Mouse (Mus musculus) fat pad, adult 2 months (tissue): ENCODE results near the gene 4921524J17Rik.

Experiments used
- DNase-seq: peaks from one replicate; pipeline ENCODE4 v3.0.0-alpha.2; 2011; ENCODE audit warnings: low read depth, low spot score; ENCODE audit errors: extremely low read depth

Gene 4921524J17Rik

DNA sequence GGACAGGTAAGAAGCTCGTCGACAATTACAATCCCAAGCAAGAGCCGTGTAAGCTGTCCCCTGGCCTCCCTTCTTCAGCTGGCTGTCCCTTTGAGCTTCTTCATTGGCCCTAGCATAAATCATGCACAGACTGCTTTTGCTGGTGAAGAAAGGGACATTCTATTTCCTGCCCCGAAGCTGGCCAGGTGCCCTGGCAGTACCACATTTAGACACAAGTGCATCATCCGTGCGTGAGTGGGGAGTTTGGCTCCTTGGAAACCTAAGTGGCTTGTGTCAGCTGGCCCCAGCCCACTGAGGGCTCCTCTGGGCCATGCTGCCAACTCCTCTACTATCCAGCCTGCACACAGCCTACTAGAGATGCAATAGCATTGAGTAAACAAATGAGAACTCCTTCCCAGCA, 46.4 kb downstream of the 4921524J17Rik start, which contains the start of gene Mylk3:
Mylk3 (minus strand) TSS at position 141 of the 400 bp plus-strand sequence.
- DNase-seq = no peak

GRCm38 (mm10) chr8:85381926-85382325, 50.7 kb downstream of the 4921524J17Rik start:
- DNase-seq = no peak

GRCm38 (mm10) chr8:85380824-85381209, 51.8 kb downstream of the 4921524J17Rik start:
- DNase-seq = no peak

DNA sequence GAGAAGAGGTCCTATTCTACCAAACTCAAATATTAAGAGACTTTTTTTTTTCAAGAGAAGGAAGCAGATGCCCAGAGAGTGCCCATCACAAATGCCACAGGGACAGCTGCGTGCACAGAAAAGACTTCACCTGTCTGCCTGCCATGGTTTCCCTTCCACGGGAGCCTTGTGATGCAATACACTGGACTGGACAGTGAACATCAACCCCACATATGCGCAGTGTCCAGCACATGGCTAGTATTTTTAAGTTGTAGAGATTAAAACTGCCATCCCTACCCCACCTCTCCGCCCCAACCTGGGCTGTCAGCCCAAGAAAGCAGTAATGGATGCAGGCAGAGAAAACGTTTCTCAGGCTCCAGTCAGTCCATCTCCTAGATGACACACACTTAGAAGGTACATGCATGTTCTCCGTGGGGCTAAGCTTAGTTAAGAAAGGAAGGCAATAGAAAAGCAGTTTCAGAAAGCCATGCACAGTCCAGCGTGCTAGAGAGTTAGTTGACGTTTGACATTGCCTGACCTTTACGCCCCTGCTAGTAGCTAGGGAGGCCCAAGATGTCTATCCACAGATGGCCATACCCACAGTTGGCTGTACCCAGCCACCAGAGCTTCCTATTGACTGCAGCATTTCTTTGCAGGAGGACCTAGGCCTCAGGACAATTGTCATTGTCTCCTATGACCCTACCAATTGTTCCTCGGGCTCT, 52.4 kb downstream of the 4921524J17Rik start:
- no peak for DNase-seq

- no peak for DNase-seq
Measured at GRCm38 (mm10) chr8:85379142-85379781, 53.4 kb downstream of the 4921524J17Rik start.

DNA sequence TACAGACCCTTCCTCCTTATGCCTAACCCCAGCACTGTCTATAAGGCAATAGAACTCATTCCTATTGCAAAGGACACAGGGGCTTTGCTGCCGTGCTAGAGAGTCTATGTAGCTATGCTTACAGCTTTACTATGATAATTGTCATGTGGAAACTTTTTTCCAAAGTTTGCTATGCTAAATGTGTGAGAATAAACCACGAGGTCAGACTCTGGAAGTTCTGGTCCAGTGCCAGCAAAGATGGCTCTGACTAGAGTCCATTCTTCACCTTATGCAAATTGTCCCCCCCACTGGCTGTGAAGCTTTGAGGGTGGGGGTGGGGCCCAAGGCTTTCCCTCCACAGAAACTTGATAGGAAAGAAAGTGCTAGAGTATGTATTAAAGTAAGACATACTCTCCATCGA, 56.1 kb downstream of the 4921524J17Rik start:
- no peak for DNase-seq

DNA sequence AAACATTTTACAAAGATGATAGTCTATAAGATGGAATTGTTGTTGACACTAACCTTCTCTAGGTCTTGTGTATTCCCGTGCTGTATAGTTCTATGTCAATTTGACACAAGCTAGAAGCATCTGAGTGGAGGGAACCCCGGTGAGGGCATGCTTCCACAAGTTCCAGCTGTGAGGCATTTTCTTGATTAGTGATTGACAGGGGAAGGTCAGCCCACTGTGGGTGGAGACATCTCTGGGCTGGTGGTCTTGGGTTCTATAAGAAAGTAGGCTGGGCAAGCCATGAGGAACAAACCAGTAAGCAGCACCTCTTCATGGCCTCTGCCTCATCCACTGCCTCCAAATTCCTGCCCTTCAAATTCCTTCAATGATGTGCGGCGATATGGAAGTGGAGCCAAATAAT, 58.3 kb downstream of the 4921524J17Rik start:
- no peak for DNase-seq

GRCm38 (mm10) chr8:85373435-85374039, 59.1 kb downstream of the 4921524J17Rik start:
- no peak for DNase-seq

DNA sequence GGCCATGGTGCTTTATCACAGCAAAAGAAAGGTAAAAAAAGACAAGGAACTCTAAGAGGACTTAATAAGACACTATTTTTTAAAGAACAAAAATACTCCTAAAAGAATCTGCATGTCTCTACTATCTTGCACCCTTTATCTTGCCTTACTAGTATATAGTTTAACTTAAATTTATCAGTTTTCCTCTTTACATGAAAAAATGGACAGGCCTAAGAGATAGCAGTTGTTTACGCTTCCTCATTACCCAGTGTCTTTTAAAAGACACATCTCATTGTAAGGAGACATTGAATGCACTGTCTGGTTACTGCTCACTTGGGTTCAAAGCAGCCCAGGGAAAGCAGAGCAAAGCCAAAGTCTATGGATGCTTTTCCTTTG, 60.2 kb downstream of the 4921524J17Rik start:
- no peak for DNase-seq

DNA sequence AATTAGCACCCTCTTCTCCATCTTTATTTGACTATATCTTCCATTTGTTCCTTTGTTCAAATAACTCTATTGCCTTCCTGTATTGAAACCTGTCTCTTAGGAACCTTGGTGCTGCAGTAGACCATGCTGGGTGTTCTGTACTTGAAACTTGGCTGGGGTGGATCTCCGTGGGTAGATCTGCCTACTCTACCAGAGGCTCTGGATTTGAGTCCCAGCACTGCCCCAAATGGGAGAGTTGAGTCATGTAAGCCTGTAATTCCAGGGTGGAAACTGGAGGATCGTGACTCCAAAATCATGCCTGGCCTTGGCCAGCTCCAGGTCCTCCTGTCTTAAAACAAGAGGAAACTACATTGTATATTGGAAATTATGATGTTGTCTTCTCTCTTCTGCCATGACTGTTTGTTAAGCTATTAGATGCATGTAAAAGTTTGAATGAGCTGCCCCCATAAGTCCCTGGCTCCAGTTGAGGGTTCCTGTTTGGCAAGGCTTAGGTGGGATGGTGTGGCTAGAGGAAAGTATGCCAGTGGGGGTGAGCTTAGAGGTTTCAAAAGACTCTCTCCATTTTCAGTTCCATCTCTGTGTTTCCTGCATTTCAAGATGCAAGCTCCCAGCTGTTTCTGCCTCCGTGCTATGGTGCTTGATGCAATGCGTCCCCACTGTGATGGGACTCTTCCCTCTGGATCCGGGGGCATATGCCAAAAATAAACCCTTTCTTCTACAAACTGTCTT, 60.7 kb downstream of the 4921524J17Rik start:
- DNase-seq = no peak

DNA sequence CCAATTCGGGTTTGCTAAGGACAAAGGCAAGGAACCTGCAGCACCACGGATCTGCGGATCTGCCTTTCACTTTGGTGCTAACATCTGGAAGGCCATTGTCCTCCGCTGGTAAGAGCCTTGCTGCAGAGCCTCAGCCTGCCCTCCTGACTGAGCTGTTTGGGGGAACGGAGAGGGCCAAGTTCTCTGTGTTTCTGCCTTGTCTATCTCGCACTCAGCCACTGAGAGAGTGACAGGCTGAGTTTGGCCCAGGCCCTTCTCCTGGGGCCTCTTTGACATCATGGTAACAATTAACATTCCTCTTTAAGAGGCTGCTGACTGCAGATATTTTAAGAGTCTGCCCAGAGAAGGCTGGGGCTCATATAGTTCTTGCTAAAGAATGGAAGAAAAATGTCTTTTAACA, 67.5 kb downstream of the 4921524J17Rik start:
- DNase-seq = no peak

DNA sequence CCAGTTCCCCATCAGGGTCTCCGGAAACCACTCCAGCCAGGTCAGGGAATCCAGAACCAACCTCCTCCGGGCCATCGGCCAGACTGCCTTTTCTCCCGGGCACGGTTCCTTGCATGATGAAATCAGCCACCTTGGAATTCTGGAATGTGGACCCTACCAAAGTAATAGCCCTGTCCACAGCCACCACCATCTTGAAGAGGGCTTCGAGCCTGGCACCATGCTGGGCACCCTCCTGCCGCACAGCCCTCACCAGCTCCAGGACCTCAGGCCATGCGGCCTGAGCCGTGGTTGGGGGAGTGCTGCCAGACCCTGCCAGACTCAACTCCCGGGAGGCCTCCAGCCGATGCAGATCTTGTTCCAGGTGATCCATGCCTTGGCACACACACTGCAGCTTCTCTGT, 68.0 kb downstream of the 4921524J17Rik start:
- no peak for DNase-seq

- DNase-seq = no peak
Measured at GRCm38 (mm10) chr8:85363406-85363805, 69.2 kb downstream of the 4921524J17Rik start.

DNA sequence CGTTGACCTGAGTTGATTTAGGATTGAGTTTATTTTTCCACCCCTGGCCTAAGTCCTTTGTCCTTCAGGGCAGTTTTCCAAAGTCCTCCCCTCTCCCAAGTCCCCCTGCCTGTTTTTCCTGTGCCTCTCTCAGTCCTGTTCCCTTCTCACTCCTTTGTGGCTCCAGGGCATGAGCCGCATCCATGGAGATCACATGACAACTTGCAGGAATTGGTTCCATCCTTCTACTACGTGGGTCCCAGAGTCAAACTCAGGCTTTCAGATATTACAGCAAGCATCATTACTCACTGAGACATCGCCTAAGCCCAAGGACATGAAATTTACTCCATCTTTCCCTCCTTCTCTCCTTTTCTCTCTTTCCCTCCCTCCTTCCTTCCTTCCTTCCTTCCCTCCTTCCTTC, 70.4 kb downstream of the 4921524J17Rik start:
- DNase-seq = no peak
